Mouse (Mus musculus) embryo, embryonic 9.5 days (tissue): ENCODE measurements around the gene St7l.

Source experiments
- DNase-seq: peaks from one replicate; pipeline ENCODE4 v3.0.0-alpha.2; 2017; ENCODE audit errors: extremely low spot score

St7l gene

DNA sequence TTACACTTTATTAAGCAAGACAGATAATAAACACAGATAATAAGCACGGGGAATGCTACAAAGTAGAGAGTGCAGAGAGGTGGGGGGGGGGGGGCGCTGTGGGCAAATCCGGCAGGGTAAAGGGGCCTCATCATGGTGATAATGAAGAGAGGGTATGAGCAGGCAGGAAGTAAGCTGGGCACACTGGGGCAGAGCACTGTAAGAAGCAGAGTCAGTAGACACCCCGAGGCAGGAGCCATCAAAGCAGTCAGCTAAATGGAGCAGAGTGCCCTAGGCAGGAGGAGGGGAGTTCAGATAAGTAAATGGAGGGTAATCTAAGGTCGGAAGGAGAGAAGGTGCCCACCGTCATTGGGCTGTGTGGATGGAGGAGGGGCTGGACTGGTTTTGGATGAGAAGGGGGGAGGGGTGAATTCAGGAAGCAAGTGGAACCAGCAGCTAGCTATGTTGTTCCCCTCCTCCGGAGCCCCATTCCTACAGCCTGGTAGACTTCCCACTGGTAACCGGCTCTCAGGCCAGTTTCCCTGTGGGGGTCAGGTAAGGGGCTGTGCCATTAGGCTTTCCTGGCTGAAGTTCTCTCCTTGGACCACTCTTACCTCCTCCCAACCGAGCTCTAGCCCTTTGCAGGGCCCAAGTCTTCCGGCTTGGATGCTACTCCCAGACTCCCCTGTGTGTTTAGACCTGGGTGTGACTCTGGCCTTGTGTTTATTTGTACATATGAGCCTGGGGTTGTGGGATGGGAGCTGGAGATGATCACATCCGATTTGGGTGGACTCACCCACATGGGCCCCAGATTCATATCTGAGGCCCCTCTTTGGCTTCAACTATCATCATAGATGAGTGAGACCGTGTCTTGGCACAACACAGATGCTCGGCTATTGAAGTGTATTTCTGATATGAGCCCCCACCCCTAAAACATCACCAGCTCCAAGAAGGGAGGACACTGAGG is 99.8 kb downstream of the St7l start:
- DNase-seq = no peak

DNA sequence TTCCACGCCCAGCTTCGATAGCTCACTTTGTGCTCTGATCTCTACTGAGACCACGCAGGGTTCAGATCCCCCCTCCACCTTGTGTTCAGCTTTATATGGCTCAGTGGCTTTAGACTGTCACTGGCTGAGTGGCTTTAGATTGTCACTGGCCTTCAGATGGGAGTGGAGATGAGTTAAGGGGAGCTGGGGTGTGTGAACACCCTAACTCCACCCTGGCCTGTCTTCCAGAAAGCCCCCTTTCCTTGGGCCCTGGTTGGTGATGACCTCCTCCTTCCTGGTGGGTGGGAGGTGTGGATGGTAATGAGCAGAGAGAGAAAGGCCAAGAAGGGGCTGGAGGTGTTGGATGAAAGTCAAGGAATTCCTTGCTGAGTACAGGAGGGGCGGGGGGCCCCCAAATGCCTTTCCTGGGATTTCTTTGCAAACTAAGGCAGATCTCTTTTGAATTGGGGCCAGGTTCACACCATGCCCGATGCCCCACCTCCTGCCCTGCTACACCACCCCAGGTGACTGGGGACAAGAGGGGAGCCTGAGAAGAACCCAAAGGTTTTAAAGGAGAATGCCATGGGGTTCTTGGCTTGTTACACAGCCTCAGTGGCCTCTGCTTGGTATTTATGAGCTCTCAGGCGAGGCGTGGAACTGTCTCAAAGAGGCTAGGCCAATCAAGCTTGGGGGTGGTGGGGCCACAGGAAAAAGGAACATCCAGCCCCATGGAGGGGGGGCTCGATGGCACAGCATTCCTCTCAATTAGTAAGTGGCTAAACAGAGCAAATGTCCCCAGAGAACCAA is 101.5 kb downstream of the St7l start:
- DNase-seq = no peak

DNA sequence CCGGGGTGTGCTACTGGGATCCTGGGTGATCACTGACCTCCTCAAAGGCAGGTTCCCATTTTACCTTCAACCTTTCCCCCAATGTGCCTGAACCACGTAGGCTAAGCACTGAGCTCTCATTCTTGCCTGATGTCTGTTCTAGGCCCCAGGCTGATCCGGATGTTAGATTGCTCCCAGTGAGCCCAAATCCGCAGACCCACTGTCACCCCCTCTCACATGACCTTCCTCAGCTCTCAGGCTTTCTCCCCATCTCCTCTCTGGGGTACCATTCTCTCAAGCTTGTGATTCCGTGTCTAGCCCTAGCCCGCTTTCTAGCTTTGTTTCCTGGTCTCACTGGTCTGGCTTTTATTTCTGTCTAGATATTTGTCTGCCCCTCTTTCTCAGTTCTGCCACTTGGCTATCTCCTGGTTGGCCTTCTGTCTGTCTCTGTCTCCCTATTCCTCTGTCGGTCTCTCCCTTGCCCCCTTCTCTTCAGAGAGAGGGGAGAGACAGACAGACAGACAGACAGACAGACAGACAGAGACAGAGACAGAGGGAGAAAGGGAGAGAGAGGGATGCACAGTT is 102.3 kb downstream of the St7l start:
- no peak for DNase-seq

DNA sequence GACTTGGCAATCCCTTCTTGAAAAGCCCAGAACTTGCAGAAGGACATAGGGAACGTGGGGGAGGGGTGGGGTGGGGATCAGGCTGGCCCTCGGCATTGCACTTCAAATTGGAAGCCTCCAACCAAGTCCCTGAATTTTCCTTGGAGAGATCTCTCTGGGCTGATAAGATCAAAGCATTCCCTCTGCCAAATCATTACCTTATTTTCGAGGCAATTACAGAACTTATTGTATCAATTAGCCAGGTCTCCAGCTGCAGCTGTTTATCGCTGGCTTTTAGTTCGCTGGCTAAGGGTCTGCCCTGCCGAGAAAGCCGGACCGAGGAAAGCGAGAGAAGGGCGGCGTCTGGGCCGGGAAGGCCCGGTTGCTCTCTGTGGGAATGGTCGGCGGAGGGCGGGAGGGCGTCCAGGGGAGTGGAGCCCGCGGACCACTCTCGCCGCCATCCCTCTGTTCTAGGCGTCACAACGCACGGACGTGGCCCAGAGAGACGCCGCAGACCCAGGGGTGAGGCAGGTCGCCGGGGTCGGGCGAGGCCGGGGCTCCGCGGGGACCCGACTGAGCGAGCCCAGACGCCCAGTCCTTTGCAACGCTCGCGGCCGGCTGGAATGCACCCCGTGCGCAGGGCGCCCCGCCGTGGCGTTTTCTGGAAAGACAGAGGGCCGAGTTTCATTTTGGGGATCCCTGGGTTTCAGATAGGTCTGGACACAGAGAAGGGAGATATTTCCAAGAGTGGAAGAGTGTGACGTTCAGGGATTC is 103.9 kb downstream of the St7l start:
- DNase-seq = peak; percentile 92
